Mouse (Mus musculus) liver, postnatal 0 days (tissue): ENCODE results near the gene Xbp1. TPM values are rescaled to one million over a fixed set of nuclear protein-coding genes. Genes with fewer than 3 reads are reported as not detected.

Experiments
- ATAC-seq: fragments of 200-750 bp; cut with Nextera tagmentation; 2 replicates; pipeline ENCODE4 v1.8.0; 2017; ENCODE audit warnings: mild to moderate bottlenecking, moderate library complexity
- DNase-seq: peaks from one replicate; pipeline ENCODE4 v3.0.0-alpha.2; 2016
- H3K27ac ChIP-seq: fragments of 300-500 bp; sonication (generic); 2 replicates; pipeline ENCODE4 v1.5.1; 2014; ENCODE audit warnings: antibody characterized with exemption, moderate library complexity, mild to moderate bottlenecking, low read depth
- H3K27me3 ChIP-seq: fragments of 300-500 bp; sonication (generic); 2 replicates; pipeline ENCODE4 v1.6.1; 2014; ENCODE audit warnings: low read length, control low read depth, mixed read lengths; ENCODE audit not compliant: insufficient read depth
- H3K36me3 ChIP-seq: fragments of 300-500 bp; sonication (generic); replicated peaks from 2 replicates; pipeline ENCODE4 v1.6.1; 2014; ENCODE audit warnings: mild to moderate bottlenecking, control low read depth, low read length, moderate library complexity, mixed read lengths; ENCODE audit not compliant: insufficient read depth
- H3K4me1 ChIP-seq: fragments of 300-500 bp; sonication (generic); 2 replicates; pipeline ENCODE4 v1.6.1; 2014; ENCODE audit warnings: antibody characterized with exemption, mild to moderate bottlenecking, control low read depth; ENCODE audit not compliant: insufficient read depth
- H3K4me2 ChIP-seq: fragments of 300-500 bp; sonication (generic); 2 replicates; pipeline ENCODE4 v1.6.1; 2014; ENCODE audit warnings: low read depth, mild to moderate bottlenecking, low read length, moderate library complexity, mixed read lengths
- H3K4me3 ChIP-seq: fragments of 300-500 bp; sonication (generic); 2 replicates; pipeline ENCODE4 v1.5.1; 2014; ENCODE audit warnings: low read depth, low read length
- H3K9ac ChIP-seq: fragments of 300-500 bp; sonication (generic); replicated peaks from 2 replicates; pipeline ENCODE4 v1.6.1; 2014; ENCODE audit warnings: mild to moderate bottlenecking, moderate library complexity
- H3K9me3 ChIP-seq: fragments of 300-500 bp; sonication (generic); 2 replicates; pipeline ENCODE4 v1.6.1; 2016; ENCODE audit warnings: mild to moderate bottlenecking, control low read depth, low read length, mixed read lengths
- CTCF ChIP-seq: sonication (generic); IDR thresholded peaks from 2 replicates; pipeline ENCODE4 v1.5.1; 2016; ENCODE audit warnings: antibody characterized with exemption, low read depth
- EP300 ChIP-seq: IDR thresholded peaks from 2 replicates; pipeline ENCODE4 v1.6.1; 2016; ENCODE audit warnings: antibody characterized with exemption, low read depth, mild to moderate bottlenecking
- WGBS: fragments of 180-500 bp; shearing (Covaris S2); extraction: QIAGEN DNeasy Blood & Tissue Kit; methylation state at CpG from one replicate; pipeline ENCODE4 v1.1.7; 2014; ENCODE audit not compliant: insufficient replicate concordance; 5-methylcytosine and 5-hydroxymethylcytosine counted together
- polyA plus RNA-seq: library from polyadenylated mRNA; unstranded; fragments of >200 nt; fragmentation: Nextera tagmentation; extraction: Ambion mirVana; gene quantifications from 2 replicates; pipeline ENCODE4 v1.2.1, GENCODE M21; 2015

Xbp1 gene
- polyA plus RNA-seq, 1 experiment from 2014 or later = 119 TPM

GRCm38 (mm10) chr11:5516151-5516550 is 4.3 kb upstream of the Xbp1 start:
- ATAC-seq = no peak
- TF ChIP-seq CTCF = no peak
- no peak for TF ChIP-seq EP300
- WGBS = 83% methylated on average over 7 of the region's 7 CpGs
- no peaks in the 10 kb centered on the region for H3K27me3 ChIP-seq
- H3K4me2 ChIP-seq = no peak overlapping the region
- no peaks in the 10 kb centered on the region for H3K9me3 ChIP-seq
- DNase-seq = no peak
- H3K27ac ChIP-seq = no peak overlapping the region
- H3K9ac ChIP-seq = no peak overlapping the region
- H3K36me3 ChIP-seq = no peaks in the 10 kb centered on the region
- H3K4me3 ChIP-seq = no peak overlapping the region
- H3K4me1 ChIP-seq = peaks cover 19% of the 10 kb centered on the region

GRCm38 (mm10) chr11:5516617-5517016 is 3.8 kb upstream of the Xbp1 start:
- Histone ChIP-seq H3K36me3 (no peaks in the 10 kb centered on the region), H3K27ac (no peak overlapping the region), H3K4me3 (no peak overlapping the region), H3K9ac (no peak overlapping the region), H3K4me2 (no peak overlapping the region), H3K27me3 (no peaks in the 10 kb centered on the region), H3K4me1 (peaks cover 14% of the 10 kb centered on the region), H3K9me3 (no peaks in the 10 kb centered on the region)
- TF ChIP-seq CTCF (no peak), EP300 (no peak)
- ATAC-seq (no peak), DNase-seq (no peak)
- WGBS = 90% methylated on average over 14 of the region's 14 CpGs

- no peak overlapping the region for H3K4me2 ChIP-seq
Observed at GRCm38 (mm10) chr11:5517346-5517745, 3.1 kb upstream of the Xbp1 start.

GRCm38 (mm10) chr11:5519681-5520080 is 778 bp upstream of the Xbp1 start:
- no peak for TF ChIP-seq CTCF
- TF ChIP-seq EP300 = no peak
- no peak for ATAC-seq
- Histone ChIP-seq H3K4me2 (peak overlapping the region; percentile 75), H3K27ac (peak overlapping the region; percentile 98), H3K9me3 (no peaks in the 10 kb centered on the region), H3K4me1 (peaks cover 23% of the 10 kb centered on the region), H3K9ac (peak overlapping the region; percentile 100; the same call in 1 of the 2 replicates), H3K27me3 (no peaks in the 10 kb centered on the region), H3K36me3 (peaks cover 24% of the 10 kb centered on the region), H3K4me3 (no peak overlapping the region)
- 81% methylated on average over 3 of the region's 3 CpGs for WGBS
- no peak for DNase-seq

More at GRCm38 (mm10) chr11:5517346-5517745, 3.1 kb upstream of the Xbp1 start:
- DNase-seq = no peak
- Histone ChIP-seq H3K36me3 (peaks cover 1% of the 10 kb centered on the region), H3K9me3 (no peaks in the 10 kb centered on the region), H3K9ac (no peak overlapping the region), H3K4me3 (no peak overlapping the region), H3K4me1 (peaks cover 14% of the 10 kb centered on the region), H3K27ac (no peak overlapping the region), H3K27me3 (no peaks in the 10 kb centered on the region)
- 78% methylated on average over 6 of the region's 6 CpGs for WGBS
- no peak for ATAC-seq
- TF ChIP-seq CTCF (no peak), EP300 (no peak)

GRCm38 (mm10) chr11:5521266-5521515 is 732 bp downstream of the Xbp1 start:
- TF ChIP-seq EP300 (no peak), CTCF (no peak)
- H3K9me3 ChIP-seq = no peaks in the 10 kb centered on the region
- H3K9ac ChIP-seq = peak overlapping the region; percentile 100
- H3K4me1 ChIP-seq = peaks cover 26% of the 10 kb centered on the region
- H3K4me2 ChIP-seq = peak overlapping the region; percentile 75
- H3K27ac ChIP-seq = peak overlapping the region; percentile 98
- peaks cover 39% of the 10 kb centered on the region for H3K36me3 ChIP-seq
- ATAC-seq = peak; percentile 20
- peak; percentile 65 for DNase-seq
- H3K4me3 ChIP-seq = peak overlapping the region; percentile 98
- H3K27me3 ChIP-seq = no peaks in the 10 kb centered on the region
- 1% methylated on average over 13 of the region's 13 CpGs for WGBS

GRCm38 (mm10) chr11:5521516-5522291 is 1.2 kb downstream of the Xbp1 start:
- no peaks in the 10 kb centered on the region for H3K27me3 ChIP-seq
- peak; percentile 84 for DNase-seq
- H3K4me1 ChIP-seq = peaks cover 26% of the 10 kb centered on the region

More at GRCm38 (mm10) chr11:5521516-5522291, 1.2 kb downstream of the Xbp1 start:
- TF ChIP-seq EP300 (0 out of 2 replicates have a peak, but pooled peaks have one; percentile 18), CTCF (peak; percentile 80)
- H3K9ac ChIP-seq = peak overlapping the region; percentile 100
- peak overlapping the region; percentile 75 for H3K4me2 ChIP-seq
- peak overlapping the region; percentile 98 for H3K4me3 ChIP-seq
- 1% methylated on average over 34 of the region's 34 CpGs for WGBS
- H3K27ac ChIP-seq = peak overlapping the region; percentile 98
- no peaks in the 10 kb centered on the region for H3K9me3 ChIP-seq
- peaks cover 44% of the 10 kb centered on the region for H3K36me3 ChIP-seq
- ATAC-seq = peak; percentile 67
